Comparison of ENCODE assay signal across 14 mouse cellular contexts in the genomic region with DNA sequence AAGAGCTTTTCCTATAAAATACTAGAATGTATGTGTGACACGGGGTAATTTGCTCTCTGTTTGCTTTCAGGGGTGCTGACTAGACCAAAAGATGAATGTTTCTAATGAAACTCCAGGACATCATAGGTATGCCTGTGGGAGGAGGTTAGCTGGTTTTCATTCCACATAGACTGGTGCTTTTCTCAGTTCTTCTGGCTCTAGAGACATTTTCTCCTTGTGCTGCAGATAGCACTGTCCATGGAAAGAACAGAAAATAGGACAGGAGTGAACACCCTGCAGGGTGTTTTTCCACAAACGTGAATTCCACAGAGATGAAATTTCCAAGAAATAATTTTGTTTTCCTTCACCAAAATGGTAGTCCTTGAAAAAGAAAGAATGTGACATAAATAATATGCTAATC.
"Had no signal": no experiment of that assay in that cellular context is flagged by ENCODE, and none has a peak within 500 bp of the region (broad histone marks: within the 10 kb centered on the region; RNA-seq: fewer than 3 reads in every experiment).

No protein-coding gene starts in this region.

- DNase-seq: lung, adult 2 months; lung, postnatal 14 days; lung, postnatal 36 days; retina, postnatal 1 day; right cerebral cortex, adult 18-20 months; right cerebral cortex, postnatal 25 days; right cerebral cortex, postnatal 4 days; spleen, adult 18-20 months; thymus, adult 18-20 months; thymus, postnatal 14 days; thymus, postnatal 36 days had no signal

- ATAC-seq: lung, postnatal 0 days; midbrain, embryonic 13.5 days; midbrain, embryonic 15.5 days had no signal
